Mouse (Mus musculus) thymus, postnatal 0 days (tissue): ENCODE results near the gene Rbms1. TPM values are rescaled to one million over a fixed set of nuclear protein-coding genes. Genes with fewer than 3 reads are reported as not detected.

Experiments
- DNase-seq: peaks from one replicate; pipeline ENCODE4 v3.0.0-alpha.2; 2015; ENCODE audit warnings: low spot score
- polyA plus RNA-seq: library from polyadenylated mRNA; unstranded; fragments of >200 nt; fragmentation: Nextera tagmentation; extraction: Ambion mirVana; gene quantifications from 2 replicates; pipeline ENCODE4 v1.2.1, GENCODE M21; 2015

The Rbms1 gene
- polyA plus RNA-seq, 1 experiment from 2014 or later: 76.9 TPM

DNA sequence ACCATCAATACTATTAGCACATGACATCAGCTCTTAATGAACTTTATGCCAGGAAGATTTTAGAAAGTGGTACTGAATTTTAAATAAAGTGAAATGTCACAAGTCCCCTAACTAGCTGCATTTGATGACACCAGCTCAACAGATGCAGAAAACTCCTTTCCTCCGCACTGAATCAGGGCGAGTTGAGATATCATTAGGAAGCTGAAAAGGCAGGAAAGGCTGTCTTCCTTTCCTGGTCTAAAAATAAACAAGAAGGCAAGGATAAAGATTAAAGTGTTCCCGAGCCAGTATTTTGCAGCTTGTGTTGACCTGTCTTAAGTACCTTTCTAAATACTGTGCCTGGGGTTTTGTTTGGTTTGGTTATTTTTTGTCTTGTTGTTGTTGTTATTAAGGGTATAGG, 42.9 kb downstream of the Rbms1 start:
- DNase-seq: no peak

DNA sequence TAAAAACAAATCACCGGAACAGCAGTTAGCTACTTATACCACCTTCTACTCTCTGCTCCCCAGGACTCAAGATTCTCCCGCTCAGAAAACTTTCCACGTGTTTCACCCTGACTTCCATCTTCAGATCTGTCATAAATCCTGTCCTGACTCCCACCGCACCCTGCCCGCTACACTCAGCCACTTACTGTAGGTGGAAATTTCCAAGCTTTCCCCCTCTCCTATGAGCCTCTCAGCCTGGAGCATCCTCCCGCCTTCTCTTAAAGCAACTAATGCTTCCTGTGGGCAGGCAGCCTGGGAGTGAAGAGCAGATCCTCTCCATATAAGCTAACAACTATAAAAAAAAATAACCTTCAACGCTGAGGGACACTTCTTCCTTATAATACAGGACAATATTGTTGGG, 44.6 kb downstream of the Rbms1 start:
- no peak for DNase-seq

DNA sequence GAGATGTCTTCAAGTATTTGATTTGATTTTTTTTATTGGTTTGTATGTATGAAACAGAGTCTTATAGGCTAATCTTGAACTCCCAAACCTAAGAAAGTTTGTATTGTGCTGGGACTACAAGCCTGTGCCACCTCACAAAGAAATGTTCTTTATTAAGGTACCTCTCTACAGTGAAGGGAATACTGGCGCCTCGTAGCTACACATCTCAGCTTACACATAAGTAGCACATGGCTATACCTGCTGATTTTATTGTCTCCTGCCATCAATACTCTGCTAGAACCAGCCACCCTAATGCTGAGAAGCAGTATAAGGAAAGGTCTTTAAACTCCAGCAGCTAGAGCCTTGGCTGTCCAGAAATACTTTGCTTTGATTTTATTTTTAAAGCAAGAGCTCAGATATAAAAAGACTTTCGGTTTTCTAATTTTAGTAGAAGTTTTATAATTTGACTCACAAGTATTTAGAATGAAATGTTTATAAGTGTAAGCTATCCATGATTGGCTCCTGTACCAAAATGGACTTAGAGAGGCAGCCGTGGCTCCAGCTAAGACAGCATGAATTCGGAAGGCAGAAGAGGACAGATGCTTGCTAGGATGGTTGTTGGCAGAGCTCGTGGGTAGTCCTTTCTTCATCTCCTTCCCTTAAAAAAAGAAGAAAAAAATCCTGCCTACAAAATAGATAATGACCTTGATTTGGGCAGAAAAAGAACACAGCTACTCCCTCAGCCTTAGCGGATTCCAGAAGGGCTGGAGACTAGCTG, 48.3 kb downstream of the Rbms1 start:
- no peak for DNase-seq

DNA sequence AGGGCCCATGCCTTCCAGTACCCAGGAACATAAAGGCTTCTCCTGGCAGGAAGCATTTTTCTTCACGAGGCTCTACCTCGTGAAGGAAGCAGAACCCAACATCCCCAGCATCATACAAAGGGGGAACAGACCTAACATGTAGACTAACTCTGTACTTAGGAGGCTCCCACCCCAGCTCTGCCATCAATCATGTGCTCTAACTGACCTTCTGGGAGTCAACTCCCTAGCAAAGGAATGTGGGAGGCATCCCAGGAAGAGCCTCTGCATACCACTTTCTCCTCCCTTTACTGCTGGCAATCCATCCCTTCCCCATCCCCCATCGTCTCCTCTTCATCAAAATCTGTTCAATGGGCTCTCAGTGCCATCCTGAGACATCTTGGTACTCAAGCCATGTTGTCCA, 49.7 kb downstream of the Rbms1 start:
- no peak for DNase-seq

DNA sequence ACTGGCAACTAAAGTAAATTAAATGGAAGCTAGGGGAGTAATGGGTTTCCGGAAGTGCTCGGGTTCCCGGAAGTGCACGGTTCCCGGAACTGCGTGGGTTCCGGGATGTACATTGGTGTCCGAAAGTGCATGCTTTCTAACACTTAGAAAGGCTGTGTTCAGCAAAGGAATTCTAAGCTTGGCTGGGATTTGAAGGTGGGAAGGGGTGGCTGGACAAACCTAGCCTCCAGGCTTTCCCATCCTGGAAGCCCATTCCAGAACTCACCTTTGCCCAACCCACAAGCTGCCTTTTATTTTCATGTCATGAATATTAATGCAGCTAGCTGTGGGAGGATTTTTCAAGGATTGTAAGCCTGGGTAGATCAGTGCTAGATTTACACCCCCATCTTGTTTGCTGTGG, 51.3 kb downstream of the Rbms1 start:
- no peak for DNase-seq

DNA sequence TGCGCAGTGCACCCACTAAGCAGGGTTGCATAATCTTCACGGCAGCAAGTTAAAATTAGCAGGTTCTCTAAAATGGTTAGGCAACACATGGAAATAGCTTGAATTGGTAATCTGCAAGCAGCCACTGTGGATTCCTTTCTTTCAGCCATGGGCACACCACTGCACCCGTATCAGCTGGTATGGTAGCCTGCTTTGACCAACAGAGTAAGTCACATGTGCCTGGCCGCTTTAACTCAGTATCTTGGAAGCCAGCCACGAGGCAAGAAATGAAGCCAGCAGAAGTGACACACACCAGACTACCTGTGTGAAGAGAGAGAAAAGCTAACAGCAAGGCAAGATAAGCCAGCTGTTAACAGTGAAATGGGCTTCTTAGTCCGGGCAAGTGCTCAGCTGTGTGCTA, 52.2 kb downstream of the Rbms1 start:
- DNase-seq: no peak

DNA sequence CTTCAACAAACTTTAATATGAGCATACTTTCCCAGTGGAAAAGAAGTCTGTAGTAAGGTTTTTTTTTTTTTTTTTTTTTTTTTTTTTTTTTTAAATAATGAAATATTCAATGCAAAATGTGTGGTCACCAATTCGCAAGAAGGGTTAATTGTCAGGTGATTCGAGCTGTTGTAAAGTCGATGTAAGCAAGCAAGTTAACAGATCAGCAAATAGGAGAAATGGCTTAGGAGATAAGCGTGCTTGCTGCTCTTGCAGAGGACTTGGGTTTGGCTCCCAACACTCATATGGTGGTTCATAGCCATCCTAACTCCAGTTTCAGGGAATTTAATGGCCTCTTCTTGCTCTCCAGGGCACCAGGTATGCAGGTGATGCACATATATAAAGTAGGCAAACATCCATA, 54.4 kb downstream of the Rbms1 start:
- no peak for DNase-seq

DNA sequence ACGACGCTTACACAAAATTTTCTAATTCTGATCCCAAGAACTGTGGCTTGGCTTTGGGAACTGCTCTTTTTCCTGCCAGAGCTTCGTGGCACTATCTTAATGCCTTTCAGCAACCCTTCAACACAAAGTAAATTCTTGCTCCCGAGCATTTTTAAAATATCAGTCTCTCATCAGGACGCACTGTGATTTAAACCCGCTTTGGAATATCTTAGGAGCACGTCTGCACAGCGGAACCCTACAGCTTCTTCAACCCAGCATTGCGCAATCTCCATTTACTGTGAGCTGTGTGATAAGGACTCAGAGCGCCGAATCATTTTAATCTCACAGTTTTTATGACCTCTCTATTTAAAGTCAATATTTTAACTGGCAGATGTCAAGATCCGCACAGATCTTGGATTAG, 54.9 kb downstream of the Rbms1 start:
- no peak for DNase-seq

DNA sequence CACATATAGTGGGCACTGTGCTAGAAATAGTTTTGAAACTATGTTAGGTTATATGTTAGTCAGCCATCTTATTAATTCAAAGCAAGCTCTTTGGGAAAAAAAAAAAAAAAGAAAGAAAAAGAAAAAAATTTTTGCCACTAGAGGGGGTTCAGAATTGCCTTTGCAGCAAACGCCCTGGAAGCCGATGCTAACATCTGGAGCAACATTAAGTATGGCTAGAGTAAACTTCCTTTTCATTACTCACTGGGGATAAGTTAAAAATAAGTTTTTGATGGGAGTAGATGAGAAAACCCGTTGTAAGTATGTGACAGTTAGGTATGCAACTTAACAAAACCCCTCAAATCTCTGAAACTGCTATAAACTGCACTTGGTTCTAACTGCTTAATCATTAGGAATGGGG, 57.7 kb downstream of the Rbms1 start:
- peak; percentile 58 for DNase-seq

DNA sequence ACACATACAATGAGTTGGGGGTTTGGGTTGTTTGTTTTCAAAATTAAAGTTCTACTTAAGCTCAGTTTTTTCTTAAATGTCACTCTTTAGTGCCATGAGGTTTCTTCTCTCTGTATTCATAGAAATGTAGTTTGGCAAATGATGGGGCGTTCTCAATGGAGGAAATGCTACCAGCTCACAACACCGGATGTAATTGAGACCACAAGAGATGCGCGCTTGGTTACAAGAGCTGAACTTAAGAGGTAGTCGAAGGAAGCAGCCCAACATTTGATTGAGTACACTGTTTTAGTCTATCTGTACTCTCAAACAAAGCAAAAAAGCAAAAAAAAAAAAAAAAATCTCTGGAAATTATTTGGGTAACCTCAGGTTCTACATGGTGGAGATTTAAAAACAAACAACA, 58.9 kb downstream of the Rbms1 start:
- DNase-seq: peak; percentile 84

DNA sequence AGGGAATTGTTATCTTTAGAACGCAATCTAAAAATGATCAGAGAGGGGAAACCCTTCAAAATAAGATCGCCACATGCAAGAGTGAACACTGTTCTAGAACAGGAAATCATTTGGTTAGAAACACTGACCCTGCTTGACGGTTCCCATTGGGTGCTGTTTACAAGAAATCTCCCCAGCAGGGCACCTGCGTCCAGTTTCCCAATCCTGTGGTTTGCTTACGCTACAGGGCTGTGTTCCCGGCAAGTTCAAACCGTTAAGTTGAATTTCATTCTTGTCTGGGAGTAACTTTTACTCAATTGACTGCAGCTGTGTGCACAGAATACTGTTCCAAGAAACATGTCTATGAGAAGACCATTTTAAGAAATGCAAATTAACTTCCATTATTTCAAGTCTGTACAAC, 59.5 kb downstream of the Rbms1 start:
- DNase-seq: no peak

DNA sequence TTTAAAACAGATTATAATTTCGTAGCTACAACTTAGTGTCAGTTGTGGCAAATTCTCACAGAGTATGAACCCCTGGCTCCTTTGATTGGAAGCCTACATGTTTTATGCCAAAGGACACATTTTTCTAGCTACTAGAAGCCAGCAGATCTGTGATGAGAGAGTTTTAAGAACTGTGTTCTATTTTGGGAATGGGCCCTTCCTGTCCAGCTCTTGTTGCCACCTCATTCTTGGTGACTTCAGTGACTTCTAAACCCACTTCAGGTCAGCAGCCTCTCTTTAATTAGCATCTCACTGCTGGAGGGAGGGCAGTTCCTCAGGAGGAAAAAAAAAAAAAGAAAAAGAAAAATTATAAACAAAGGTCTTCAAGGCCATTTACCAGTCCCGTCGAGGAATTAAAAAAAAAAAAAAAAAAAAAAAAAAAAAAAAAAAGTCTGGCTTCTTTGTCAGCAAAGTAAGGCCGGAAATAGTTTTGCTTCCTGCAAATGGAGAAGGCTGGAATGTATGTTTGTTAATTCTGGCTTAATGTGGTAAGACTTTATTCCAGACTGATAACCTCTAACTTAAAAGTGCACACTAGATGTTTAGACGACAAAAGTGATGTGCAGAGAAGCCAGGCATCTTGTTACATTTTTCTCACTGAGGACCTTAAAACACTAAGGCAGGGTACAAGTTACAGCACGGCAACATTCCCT, 60.4 kb downstream of the Rbms1 start:
- DNase-seq: no peak

DNA sequence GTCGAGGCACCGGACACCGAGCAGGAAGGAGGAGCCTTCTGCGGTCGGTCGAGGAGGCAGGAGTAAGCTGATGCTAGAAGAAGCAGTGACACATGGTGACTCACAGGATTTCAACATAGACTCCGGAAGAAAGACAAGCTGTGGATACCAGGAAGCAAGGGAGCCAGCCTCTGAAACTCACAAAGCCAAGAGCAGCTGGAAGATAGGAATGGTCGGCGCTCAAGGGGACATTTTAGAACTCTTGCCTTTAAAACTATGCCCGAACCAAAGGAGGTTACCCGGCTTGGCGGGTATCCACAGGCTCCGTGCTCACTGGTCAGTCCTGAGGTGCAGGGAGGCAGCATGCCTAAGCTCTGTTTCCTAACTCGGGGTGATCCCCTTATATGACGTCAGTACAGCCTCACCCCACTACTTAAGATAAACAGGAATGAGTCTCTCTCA, 61.5 kb downstream of the Rbms1 start:
- no peak for DNase-seq

DNA sequence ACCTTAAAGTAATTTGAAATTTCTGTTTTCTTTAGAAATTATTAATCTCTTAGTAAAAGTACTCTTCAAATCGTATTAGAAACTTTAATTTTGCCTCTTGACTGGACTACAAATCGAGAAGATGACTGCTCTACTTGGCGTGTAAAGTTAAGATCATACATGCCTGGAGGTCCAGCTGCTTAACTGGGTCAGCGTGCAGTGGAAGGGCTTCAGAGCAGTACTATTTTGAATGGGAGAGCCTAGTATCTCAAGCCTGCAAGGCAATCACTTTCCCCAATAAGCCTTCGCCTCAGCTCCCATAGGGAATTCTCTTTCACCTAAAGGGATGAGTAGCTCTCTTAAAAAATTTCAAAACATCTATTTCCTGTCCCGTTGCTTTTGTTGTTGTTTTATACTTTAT, 62.0 kb downstream of the Rbms1 start:
- DNase-seq: no peak

DNA sequence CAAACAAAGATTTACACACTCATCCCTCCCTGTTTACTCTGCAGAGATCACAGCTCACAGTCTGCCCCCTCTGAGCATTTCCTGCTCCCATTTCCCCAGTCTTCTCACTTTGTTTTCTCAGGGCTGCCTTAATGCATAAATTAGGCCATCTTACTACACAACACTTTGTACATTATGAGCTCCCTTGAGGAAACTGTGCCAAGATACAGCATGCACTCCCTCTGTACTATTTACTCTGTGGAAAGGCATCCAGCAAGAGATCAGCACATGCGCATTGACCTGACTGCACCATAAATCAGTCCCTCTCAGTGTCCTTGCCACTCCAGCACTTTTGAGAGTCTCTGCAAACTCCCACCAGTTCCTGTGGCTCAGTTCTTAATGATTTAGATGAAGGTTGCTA, 70.0 kb downstream of the Rbms1 start:
- no peak for DNase-seq

DNA sequence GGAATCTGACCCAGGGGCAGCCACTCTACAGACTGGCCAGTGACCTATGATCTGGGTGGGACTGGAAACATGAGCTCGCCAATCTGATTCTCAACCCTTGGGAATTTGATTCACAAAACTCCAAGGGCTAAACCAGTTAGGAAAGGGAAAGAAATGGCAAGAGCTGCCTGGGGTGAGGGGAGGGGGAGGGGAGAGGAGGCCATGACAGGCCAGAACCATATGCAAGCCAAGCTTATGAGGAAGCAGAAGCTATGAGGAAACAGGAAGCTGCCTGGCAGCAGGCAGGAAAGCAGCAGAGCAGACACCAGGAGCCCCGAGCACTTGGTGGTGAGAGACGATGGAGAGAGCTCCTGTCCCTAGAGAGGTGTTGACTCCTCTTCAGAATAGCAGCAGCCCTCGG, 79.1 kb downstream of the Rbms1 start:
- DNase-seq: peak; percentile 42

DNA sequence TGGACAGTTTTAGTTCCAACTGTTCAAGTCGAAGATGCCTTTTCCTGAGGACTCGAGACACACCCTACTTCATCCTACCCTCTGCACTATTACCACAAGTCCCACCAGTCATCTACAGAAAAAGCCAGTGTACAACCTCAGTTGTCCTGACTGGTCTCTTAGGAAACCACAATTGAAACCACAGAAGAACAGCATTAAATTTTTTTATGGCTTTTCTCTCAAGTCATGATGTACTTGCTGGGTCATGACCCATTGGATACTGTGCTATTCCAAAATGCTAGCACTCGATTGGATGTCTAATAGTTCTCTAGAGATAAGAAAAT, 80.0 kb downstream of the Rbms1 start:
- no peak for DNase-seq

DNA sequence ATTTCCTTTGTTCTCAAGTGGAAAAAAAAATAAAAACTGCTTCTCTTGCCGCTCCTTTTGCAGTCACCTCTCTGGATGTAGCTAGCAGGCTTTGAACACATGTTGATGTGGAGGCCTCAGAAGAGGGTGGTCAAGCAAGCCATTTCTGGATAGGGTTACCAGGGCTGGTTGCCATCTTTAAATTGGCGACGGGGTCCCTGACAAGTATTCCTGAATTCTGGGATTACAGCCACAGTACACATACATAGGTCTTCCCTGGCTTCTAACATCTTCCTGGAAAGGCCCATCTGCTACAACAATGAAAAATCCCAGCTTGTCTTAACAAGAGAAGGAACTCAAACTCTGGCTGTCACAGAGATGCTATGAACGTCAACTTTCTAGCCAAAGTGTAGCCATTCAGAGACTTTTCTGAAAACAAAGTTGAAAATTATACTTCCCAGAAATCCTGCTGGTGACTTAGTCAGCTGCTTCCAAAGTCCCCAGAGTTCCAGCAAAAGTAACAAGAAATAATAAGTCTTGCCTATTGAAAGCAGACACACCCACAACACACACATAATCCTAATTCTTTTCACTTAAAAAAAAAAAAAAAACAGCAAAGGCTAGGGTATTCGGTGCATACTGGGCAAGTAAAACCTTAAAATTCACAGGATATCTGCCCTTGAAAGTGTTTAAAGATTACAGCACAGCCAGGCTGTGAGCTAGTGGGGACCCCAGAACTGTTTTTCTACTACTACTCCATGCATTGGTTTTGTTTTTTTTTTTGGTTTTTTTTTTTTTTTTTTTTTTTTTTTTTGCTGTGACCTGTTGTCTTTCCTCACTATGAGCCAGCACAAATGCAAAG, 80.6 kb downstream of the Rbms1 start:
- DNase-seq: no peak

DNA sequence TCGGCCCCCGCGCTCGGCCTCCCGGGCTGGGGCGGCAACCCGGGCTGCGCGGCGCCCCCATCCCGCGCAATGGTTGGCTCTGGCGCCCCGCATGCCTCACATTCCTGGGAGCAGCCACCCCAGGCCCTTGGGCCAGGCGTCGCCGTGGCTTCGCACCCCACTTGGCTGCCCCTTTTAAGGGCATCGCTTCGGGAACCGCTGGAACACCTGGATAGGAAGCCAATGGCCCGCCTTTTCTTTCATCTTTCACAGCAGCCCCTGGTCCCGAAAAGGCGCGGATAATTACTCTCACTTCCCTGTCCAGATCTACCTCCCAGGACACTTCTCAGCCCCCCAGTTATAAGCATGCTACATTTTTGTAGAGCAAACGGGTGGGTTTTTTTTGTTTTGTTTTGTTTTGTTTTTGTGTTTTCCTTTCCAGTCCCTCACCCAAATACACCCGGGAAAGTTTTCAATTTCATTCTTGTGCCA, 81.4 kb downstream of the Rbms1 start:
- DNase-seq: peak; percentile 27

DNA sequence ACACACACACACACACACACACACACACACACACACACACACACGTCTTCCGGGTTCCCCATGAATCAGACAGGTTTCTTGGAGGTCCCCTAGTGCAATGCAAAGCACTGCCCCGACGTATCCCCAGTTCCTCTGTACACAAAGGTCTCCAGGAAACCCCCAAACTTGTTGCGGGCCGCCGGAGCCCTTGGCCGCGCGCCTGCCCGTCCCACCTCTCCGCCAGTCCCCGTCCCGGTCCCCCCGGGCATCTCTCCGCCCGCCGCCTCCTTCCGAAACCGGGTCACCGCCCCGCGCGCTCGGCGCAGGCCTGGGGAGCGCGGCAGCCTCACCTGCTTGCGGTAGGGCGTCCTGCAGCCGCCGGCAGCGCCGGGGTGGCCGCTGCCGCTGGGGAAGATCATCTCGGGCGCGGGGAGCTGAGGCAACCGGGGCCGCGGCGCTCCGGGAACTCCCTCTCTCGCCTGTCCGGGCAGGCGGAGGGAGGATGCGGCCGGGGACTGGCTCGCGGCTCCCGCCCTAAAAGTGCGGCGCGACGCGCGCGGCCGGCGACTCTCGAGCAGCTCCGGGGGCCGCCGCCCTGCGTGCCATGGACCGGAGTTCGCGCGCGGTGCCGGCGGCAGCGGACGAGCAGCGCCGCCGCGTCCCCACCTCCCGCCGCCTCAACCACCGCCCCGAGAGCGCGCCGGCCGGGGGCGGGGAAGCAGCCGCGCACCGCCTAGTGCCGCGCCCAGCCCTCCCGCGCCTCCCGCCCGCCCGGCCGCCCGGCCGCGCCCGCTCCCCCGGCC, 82.0 kb downstream of the Rbms1 start:
- peak; percentile 72 for DNase-seq
